Mouse (Mus musculus) liver, embryonic 14.5 days (tissue): Measurements from ENCODE around the gene Hepacam2. TPM values are rescaled to one million over a fixed set of nuclear protein-coding genes. Genes with fewer than 3 reads are reported as not detected.
A peak's percentile ranks its signal among the peaks of the same experiment; 100 is the strongest.
"Not testable (repeated sequence)": the region's sequence is repeated elsewhere in the genome, so short reads cannot be mapped to it uniquely, and the experiment has no call there.

Source experiments
- ATAC-seq: fragments of 200-750 bp; cut with Nextera tagmentation; 2 replicates; pipeline ENCODE4 v1.8.0; 2017; ENCODE audit warnings: moderate number of reproducible peaks, mild to moderate bottlenecking, moderate library complexity; ENCODE audit not compliant: insufficient read depth
- DNase-seq, 3 experiments: peaks; one replicate each; pipeline ENCODE4 v3.0.0-alpha.2; 2012 to 2013; ENCODE audit warnings: low read depth in 3 of 3, low spot score in 3 of 3
- H3K27ac ChIP-seq: fragments of 300-500 bp; sonication (generic); 2 replicates; pipeline ENCODE4 v1.5.1; 2014; ENCODE audit warnings: moderate library complexity, mild to moderate bottlenecking, control low read depth, inconsistent platforms
- H3K27me3 ChIP-seq: fragments of 300-500 bp; sonication (generic); 2 replicates; pipeline ENCODE4 v1.6.1; 2014; ENCODE audit warnings: mild to moderate bottlenecking, low read length, moderate library complexity; ENCODE audit not compliant: control insufficient read depth, insufficient read depth
- H3K36me3 ChIP-seq: fragments of 300-500 bp; sonication (generic); replicated peaks from 2 replicates; pipeline ENCODE4 v1.6.1; 2014; ENCODE audit warnings: low read depth; ENCODE audit not compliant: control insufficient read depth, insufficient read depth
- H3K4me1 ChIP-seq, 2 experiments: fragments of 200-500 bp in 1 of 2; fragments of 300-500 bp in 1 of 2; sonication (generic) in 1 of 2; replicated peaks; 2 replicates each; pipeline ENCODE4 v1.6.1; 2012 to 2014; ENCODE audit warnings: antibody characterized with exemption in 1 of 2, inconsistent platforms in 1 of 2, low read length in 1 of 2; ENCODE audit not compliant: control insufficient read depth in 2 of 2, insufficient read depth in 2 of 2
- H3K4me2 ChIP-seq: fragments of 300-500 bp; sonication (generic); 2 replicates; pipeline ENCODE4 v1.6.1; 2014; ENCODE audit warnings: low read depth, mild to moderate bottlenecking, control low read depth, moderate library complexity
- H3K4me3 ChIP-seq, 2 experiments: fragments of 200-500 bp in 1 of 2; fragments of 300-500 bp in 1 of 2; sonication (generic) in 1 of 2; 2 replicates each; pipeline ENCODE4 v1.5.1; 2012 to 2014; ENCODE audit warnings: low read depth in 2 of 2, low read length in 2 of 2, mild to moderate bottlenecking in 2 of 2, control low read depth in 1 of 2, inconsistent platforms in 1 of 2, moderate library complexity in 1 of 2; ENCODE audit not compliant: insufficient read depth in 1 of 2
- H3K9ac ChIP-seq: fragments of 300-500 bp; sonication (generic); replicated peaks from 2 replicates; pipeline ENCODE4 v1.6.1; 2014; ENCODE audit warnings: mild to moderate bottlenecking, control low read depth, moderate library complexity
- H3K9me3 ChIP-seq: fragments of 300-500 bp; sonication (generic); 2 replicates; pipeline ENCODE4 v1.6.1; 2016; ENCODE audit warnings: low read length, mixed read lengths; ENCODE audit not compliant: control insufficient read depth
- CTCF ChIP-seq: IDR thresholded peaks from 2 replicates; pipeline ENCODE4 v1.5.1; 2016; ENCODE audit warnings: antibody characterized with exemption, low read depth, control low read depth
- EP300 ChIP-seq: IDR thresholded peaks from 2 replicates; pipeline ENCODE4 v1.6.1; 2016; ENCODE audit warnings: antibody characterized with exemption, low read depth
- WGBS: fragments of 180-500 bp; shearing (Covaris S2); extraction: QIAGEN DNeasy Blood & Tissue Kit; methylation state at CpG from one replicate; pipeline ENCODE4 v1.1.7; 2014; ENCODE audit not compliant: insufficient replicate concordance; 5-methylcytosine and 5-hydroxymethylcytosine counted together
- polyA plus RNA-seq, 2 experiments: library from polyadenylated mRNA; depleted of rRNA in 1 of 2; stranded (reverse) in 1 of 2; unstranded in 1 of 2; fragments of >200 nt; fragmentation: Nextera tagmentation in 1 of 2; extraction: Ambion mirVana in 1 of 2; gene quantifications; 2 replicates each; pipeline versions ENCODE4 v1.2.1 to v1.2.3; 2012 to 2014

Gene Hepacam2
- polyA plus RNA-seq, 2 experiments = 0.03 TPM; not detected in 1

- TF ChIP-seq EP300 (no peak), CTCF (no peak)
- no peaks in the 10 kb centered on the region for H3K36me3 ChIP-seq
- DNase-seq = no peak
- H3K4me3 ChIP-seq = no peak overlapping the region
- no peak overlapping the region for H3K27ac ChIP-seq
- no peaks in the 10 kb centered on the region for H3K9me3 ChIP-seq
- no peak overlapping the region for H3K4me2 ChIP-seq
- 77% methylated on average over 5 of the region's 5 CpGs for WGBS
- ATAC-seq = no peak
- no peaks in the 10 kb centered on the region for H3K27me3 ChIP-seq
- H3K4me1 ChIP-seq = no peaks in the 10 kb centered on the region
- H3K9ac ChIP-seq = no peak overlapping the region
Measured at GRCm38 (mm10) chr6:3531445-3531844, 33.3 kb upstream of the Hepacam2 start.

GRCm38 (mm10) chr6:3528198-3528597, 30.1 kb upstream of the Hepacam2 start:
- ATAC-seq = no peak
- TF ChIP-seq EP300 (no peak), CTCF (no peak)
- H3K4me3 ChIP-seq = no peak overlapping the region
- no peaks in the 10 kb centered on the region for H3K27me3 ChIP-seq
- no peak for DNase-seq
- WGBS = 64% methylated on average over 4 of the region's 4 CpGs
- H3K4me1 ChIP-seq = no peaks in the 10 kb centered on the region
- H3K27ac ChIP-seq = no peak overlapping the region
- no peaks in the 10 kb centered on the region for H3K9me3 ChIP-seq
- H3K36me3 ChIP-seq = no peaks in the 10 kb centered on the region
- no peak overlapping the region for H3K4me2 ChIP-seq
- no peak overlapping the region for H3K9ac ChIP-seq

- no peak for TF ChIP-seq EP300
- TF ChIP-seq CTCF = no peak
- Histone ChIP-seq H3K27ac (no peak overlapping the region), H3K9ac (no peak overlapping the region), H3K9me3 (no peaks in the 10 kb centered on the region), H3K4me2 (no peak overlapping the region), H3K4me3 (no peak overlapping the region), H3K27me3 (no peaks in the 10 kb centered on the region), H3K36me3 (no peaks in the 10 kb centered on the region), H3K4me1 (no peaks in the 10 kb centered on the region)
- 36% methylated on average over 3 of the region's 3 CpGs for WGBS
- no peak for ATAC-seq
- DNase-seq = no peak
Measured at GRCm38 (mm10) chr6:3512611-3513010, 14.5 kb upstream of the Hepacam2 start.

- no peak overlapping the region for H3K4me3 ChIP-seq
- no peak overlapping the region for H3K9ac ChIP-seq
- no peak overlapping the region for H3K4me2 ChIP-seq
- no peak for TF ChIP-seq EP300
- TF ChIP-seq CTCF = no peak
- WGBS = 70% methylated on average over 11 of the region's 11 CpGs
- no peaks in the 10 kb centered on the region for H3K4me1 ChIP-seq
- no peaks in the 10 kb centered on the region for H3K27me3 ChIP-seq
- DNase-seq (no peak), ATAC-seq (no peak)
- no peaks in the 10 kb centered on the region for H3K36me3 ChIP-seq
- no peaks in the 10 kb centered on the region for H3K9me3 ChIP-seq
- H3K27ac ChIP-seq = no peak overlapping the region
Measured at GRCm38 (mm10) chr6:3511612-3512011, 13.5 kb upstream of the Hepacam2 start.

- Histone ChIP-seq H3K4me3 (no peak overlapping the region), H3K36me3 (no peaks in the 10 kb centered on the region), H3K9me3 (no peaks in the 10 kb centered on the region), H3K4me2 (no peak overlapping the region), H3K27me3 (no peaks in the 10 kb centered on the region), H3K9ac (no peak overlapping the region), H3K27ac (no peak overlapping the region), H3K4me1 (no peaks in the 10 kb centered on the region)
- ATAC-seq = no peak
- WGBS = 75% methylated on average over 10 of the region's 10 CpGs
- no peak for TF ChIP-seq CTCF
- no peak for TF ChIP-seq EP300
- no peak for DNase-seq
Measured at GRCm38 (mm10) chr6:3511116-3511515, 13.0 kb upstream of the Hepacam2 start.

GRCm38 (mm10) chr6:3509782-3510181, 11.7 kb upstream of the Hepacam2 start:
- ATAC-seq = no peak
- 22% methylated on average over 2 of the region's 2 CpGs for WGBS

GRCm38 (mm10) chr6:3508151-3508550, 10.1 kb upstream of the Hepacam2 start:
- 75% methylated on average over 2 of the region's 2 CpGs for WGBS
- not testable (repeated sequence) for DNase-seq, H3K4me1 ChIP-seq, H3K4me2 ChIP-seq, H3K27me3 ChIP-seq, H3K27ac ChIP-seq, ATAC-seq, H3K36me3 ChIP-seq, H3K4me3 ChIP-seq, H3K9me3 ChIP-seq, H3K9ac ChIP-seq

More at GRCm38 (mm10) chr6:3509782-3510181, 11.7 kb upstream of the Hepacam2 start:
- Histone ChIP-seq H3K4me3 (no peak overlapping the region), H3K36me3 (no peaks in the 10 kb centered on the region), H3K4me1 (no peaks in the 10 kb centered on the region), H3K27ac (no peak overlapping the region), H3K9me3 (no peaks in the 10 kb centered on the region), H3K9ac (no peak overlapping the region), H3K27me3 (no peaks in the 10 kb centered on the region), H3K4me2 (no peak overlapping the region)
- peak; percentile 50; the same call in 1 of the 2 replicates for TF ChIP-seq CTCF
- TF ChIP-seq EP300 = no peak
- peak; percentile 24 to 39 (median 28) for DNase-seq
